Mouse (Mus musculus) urinary bladder, postnatal 36 days (tissue): ENCODE measurements around the gene Lims1.

Experiments used
- DNase-seq, 2 experiments: peaks; one replicate each; pipeline ENCODE4 v3.0.0; 2022; ENCODE audit warnings: low spot score in 2 of 2, mixed read lengths in 1 of 2

Gene Lims1

GRCm38 (mm10) chr10:58343552-58343951 lies 20.3 kb downstream of the Lims1 start:
- DNase-seq = no peak

DNA sequence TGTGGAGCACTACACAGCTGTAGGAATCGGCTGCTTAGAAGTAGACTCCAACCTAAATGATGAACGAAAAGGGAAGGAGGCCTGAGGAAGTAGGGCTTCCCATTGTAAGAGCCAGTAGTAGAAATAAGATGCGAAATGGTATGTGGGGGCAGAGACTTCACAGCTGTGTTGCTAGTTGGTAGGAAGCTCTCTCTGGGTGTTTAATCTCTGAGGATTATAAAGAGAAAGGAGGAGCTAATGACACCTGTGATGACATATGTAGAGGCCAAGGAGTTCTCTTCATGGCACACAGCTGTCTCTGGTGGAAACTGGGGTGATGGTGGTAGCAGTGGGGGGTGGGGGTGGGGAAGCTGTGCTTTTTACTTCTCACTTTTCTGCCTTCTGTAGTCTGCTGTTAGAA lies 27.3 kb downstream of the Lims1 start:
- no peak for DNase-seq

- no peak for DNase-seq
Measured at GRCm38 (mm10) chr10:58351670-58352069, 28.4 kb downstream of the Lims1 start.

GRCm38 (mm10) chr10:58352364-58352763 lies 29.1 kb downstream of the Lims1 start:
- no peak for DNase-seq

DNA sequence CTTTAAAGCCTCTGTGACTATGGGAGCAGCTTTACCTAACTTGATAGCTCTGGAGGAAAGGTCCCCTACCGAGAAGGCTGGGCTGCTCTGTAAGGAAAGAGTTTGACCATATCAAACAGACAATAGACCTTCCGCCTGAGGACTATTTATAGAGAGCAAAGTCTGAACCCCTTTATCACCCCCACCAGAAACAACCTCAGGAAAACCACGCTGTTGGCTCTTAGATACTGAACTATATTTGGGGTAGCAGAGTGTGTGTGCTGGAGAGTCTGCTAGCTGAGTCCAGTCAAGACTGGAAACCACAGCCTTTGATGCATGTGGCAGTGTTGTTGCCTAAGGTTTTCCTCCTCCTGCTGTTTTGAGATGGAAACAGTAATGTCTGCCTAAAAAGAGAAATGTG lies 31.3 kb downstream of the Lims1 start:
- DNase-seq = no peak

DNA sequence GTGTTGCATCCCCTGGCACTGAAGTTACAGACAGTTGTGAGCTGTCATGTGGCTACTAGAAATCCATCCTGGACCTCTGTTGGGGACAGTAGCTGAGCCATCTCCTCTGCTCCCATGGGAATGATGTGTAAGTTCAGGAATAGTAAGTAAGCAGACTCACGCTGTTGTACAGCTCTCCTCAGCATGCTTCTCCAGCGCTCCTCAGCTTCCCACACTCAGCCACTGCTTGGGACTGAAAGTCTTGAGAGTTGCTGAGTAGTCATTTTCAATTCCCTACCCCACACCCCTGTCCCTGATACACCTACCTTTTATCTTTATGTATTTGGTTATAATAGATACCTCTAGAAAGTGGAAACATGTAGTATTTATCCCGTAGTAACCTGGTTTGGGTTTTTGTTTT lies 33.2 kb downstream of the Lims1 start:
- no peak for DNase-seq

GRCm38 (mm10) chr10:58359123-58359522 lies 35.9 kb downstream of the Lims1 start:
- no peak for DNase-seq

- peak in 1 of 2 experiments; percentile 16 for DNase-seq
Measured at GRCm38 (mm10) chr10:58359952-58360351, 36.7 kb downstream of the Lims1 start.

DNA sequence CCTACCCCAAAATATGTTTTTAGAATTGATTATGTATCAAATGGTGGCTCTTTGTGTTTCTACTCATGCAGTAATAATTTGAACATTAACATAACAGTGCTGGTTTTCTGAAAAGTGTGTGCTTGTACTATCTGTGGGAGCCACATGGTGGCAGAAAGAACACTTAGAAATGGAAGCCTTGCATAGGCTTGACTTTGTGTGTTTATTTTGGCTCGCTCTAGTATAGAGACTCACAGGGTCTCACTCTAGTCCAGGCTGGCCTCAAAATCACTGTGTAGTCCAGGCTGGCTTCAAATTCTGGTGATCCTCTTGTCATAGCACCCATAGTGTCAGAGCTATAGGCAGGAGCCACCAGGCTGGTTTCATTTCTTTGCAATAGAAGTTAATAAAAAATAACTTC lies 39.5 kb downstream of the Lims1 start:
- DNase-seq = no peak

DNA sequence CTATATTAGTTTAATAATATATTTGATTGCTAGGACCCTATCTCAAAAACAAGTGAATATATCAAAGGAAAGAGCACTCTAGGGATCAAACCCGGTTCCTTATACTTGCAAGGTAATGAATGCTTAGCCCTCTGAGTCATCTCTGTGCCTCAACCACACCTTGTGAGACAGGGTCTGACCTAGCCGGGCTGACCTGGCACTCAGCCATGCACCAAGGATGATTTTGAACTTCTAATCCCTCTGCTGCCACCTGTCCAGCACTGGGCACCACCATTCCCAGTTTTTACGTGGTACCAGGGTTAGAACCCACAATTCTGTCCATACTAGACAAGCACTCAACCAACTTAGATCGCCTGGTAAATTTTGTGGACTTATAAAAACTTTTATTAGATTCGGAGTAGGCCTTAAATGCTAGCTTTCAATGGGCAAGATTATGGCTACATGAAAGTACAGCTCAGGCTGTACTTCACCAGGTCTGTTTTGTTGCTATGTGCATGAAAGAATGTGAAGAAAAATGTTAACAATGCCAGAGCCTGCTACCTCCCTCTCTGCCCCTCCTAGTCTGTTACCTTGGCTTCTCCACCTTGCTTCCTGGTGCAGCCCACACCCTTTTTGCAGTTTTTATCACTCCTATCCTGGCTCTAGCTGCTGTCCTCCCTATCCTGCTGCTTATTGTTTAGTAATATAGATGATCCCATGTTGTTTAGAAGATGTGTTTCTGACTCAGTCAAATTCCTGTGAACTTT lies 41.7 kb downstream of the Lims1 start:
- peak in 1 of 2 experiments; percentile 17 for DNase-seq

GRCm38 (mm10) chr10:58368791-58369706 lies 45.8 kb downstream of the Lims1 start:
- DNase-seq = no peak

GRCm38 (mm10) chr10:58369707-58370093 lies 46.4 kb downstream of the Lims1 start:
- no peak for DNase-seq

DNA sequence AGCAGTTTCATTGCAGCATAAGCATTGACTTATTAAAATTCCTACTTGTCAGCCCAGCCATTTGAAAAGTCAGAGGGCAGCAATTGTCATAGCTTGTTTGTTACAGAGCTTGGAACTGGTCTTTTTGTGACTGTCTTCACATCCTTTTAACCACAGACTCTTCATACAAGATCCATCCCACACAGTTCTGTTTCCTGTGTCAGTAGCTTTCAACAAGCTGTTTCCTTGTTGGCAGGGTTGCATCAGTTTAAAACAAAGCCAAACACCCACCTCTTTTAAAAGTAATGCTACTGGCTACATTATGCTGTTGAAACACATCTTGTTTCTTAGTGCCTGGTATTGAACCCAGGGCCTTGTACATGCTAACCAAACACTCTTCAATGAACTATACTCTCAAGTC lies 46.9 kb downstream of the Lims1 start:
- no peak for DNase-seq

DNA sequence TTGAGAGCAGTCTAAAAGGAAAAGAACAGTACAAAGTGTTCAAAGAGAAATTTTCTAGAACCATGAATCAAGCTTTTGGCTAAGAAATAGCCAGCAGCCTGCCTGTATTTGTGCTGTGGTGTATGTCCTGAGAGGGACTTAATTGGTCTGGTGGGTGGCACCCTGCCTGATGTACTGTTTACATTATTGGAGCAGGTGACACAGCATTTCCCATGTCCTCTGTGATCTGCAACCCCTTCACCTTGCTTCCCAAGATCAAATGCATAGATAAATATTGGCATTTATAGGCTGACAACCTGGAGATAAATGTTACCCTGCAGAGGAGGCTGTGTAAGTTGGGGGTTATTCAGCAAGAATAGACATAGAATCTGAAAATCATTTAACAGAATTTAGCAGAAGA lies 47.3 kb downstream of the Lims1 start:
- no peak for DNase-seq

DNA sequence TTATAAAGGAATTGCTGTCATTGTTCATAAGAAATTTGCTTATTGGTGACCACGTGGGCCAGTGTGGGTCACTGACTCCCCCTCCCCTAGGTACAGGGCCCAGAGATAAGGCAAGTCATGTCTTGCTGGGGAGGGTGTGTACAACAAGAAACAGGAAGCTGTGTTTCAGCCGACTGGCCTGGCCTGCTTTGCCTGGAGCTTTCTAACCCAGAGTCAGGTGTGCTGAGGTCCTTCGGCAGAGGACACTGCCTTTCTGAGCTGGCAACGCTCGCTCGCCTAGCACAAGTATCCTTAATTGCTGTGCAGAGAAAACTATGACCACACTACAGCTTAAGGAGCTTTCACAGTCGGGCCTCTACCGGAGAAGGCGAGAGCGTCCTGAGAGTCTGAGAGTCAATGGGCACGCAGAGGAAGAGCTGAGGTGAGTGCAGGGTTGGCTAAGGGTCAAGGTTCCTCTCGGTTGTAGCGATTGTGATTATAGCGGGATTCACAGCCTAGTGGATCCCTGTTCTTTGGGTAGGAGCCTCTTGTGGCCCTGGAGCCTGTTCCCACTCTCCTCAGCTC lies 48.1 kb downstream of the Lims1 start:
- DNase-seq = peak; percentile 64 to 68

DNA sequence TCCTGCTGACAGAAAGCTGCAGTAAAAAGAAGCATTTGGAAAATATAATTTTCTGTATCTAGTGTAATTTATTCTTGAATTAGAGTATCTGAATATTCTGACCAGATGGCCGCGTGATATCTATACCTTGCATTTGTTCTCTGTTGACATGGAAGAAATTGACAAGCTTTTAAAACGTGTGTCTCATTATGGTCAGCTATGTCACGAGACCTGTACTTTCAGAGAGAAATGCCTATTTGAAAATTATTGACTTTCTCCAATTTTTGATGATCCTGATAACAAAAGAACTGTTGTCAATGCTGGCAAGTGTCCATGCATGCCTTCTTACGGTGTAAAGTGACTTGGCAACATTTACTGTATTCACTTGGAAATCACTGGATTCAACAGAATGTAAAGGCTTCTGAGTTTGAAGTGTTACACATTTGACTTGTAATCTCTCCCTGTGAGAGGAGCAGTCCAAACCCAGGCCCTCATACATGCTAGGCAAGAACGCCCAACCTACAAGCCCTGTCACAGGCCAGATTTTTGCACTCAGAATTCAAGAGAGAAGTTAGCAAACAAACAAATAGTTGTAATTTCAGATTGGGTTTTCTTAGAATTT lies 49.3 kb downstream of the Lims1 start:
- DNase-seq = no peak

DNA sequence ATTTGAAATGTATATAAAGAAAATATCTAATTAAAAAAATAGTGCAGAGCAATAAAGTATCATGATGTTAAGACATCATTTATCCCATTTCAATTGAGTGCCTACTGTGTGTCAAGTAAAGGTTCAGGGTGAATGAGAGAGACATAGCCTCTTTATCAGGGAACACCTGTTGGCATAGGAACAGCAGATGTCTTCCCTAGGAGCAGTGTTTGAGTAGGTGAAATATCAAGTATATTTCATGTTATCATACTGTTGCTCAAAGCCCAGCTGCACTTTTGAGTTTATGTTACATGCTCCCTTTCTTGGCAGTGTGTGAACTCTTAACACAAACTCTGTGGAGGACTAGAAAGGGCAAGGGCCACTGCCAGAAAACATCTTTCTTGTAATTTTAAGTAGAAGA lies 50.6 kb downstream of the Lims1 start:
- DNase-seq = no peak

DNA sequence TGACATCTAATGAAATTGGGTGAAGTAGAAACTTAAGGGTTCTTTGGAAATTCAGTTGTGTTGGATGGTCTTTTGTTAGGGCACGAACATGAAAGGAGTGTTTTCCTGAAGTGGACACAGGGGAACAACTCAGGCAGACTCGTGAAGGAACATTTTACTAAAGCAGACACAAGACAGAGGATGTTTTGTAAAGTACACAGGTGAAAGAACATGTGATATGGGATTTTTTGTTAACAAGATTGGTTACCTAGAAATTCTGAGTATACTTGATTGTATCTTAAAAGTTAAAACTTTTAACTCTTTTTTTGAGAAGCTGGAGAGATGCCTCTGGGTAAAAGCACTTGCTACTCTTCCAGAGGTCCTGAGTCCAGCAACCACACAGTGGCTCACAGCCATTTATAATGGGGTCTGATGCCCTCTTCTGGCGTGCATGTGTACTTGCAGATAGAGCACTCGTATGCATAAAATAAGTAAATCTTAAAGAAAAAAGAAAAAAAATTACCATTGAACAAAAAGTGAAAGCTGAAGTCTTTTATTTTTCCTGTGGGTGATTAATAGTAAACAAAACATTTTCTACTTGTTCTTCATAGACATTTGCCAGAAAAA lies 54.4 kb downstream of the Lims1 start:
- peak in 1 of 2 experiments; percentile 31 for DNase-seq

- DNase-seq = no peak
Measured at GRCm38 (mm10) chr10:58378380-58378779, 55.1 kb downstream of the Lims1 start.

GRCm38 (mm10) chr10:58379699-58380098 lies 56.4 kb downstream of the Lims1 start:
- DNase-seq = no peak

DNA sequence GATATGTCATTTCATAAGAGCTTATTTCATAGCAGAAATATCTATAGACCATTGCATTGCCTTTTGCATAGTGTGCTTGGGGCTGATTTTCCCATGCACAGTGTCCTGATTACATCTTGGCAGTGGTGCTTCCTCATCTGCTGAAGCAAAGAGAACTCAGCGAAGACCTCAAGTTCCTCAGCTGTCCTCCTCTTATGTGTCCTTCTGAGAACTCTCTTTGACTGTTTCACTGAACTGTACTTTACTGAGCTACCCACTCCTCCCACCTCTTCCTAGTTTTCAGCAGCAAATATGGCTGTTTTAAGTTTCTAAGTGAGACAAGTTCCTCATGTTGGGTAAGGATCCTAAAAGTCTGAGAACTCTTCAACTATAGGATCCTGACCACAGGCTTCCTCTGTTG lies 58.6 kb downstream of the Lims1 start:
- no peak for DNase-seq

GRCm38 (mm10) chr10:58382621-58383101 lies 59.4 kb downstream of the Lims1 start:
- DNase-seq = no peak
